Mouse (Mus musculus): ENCODE results near the gene Slc22a14. TPM values are rescaled to one million over a fixed set of nuclear protein-coding genes. Genes with fewer than 3 reads are reported as not detected.

The Slc22a14 gene
- polyA plus RNA-seq, 1 experiment: 0.29 TPM

DNA sequence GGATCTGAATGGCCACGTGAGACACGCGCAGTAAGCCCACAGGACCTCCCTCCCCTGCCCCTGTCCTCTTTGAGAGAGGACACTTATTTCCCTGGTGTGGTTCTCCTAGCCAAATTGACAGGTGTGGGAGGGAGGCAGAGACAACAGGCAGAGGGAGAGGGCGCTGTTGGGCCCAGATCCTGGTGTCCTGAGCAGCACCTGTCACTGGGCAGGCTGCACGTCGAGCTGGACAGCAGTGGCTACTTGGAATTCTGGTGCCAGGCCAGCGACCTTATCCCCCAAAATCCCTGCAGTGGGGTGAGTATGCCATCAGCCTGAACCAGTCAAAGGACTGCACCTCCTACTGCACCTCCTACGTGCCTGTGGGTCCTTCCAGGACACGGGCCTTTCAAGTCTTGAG, 222.0 kb downstream of the Slc22a14 start:
- no peak for TF ChIP-seq POLR2A (IDR thresholded peaks at IDR 0.05; ENCODE audit: extremely low read depth, insufficient read depth, low read length)
- no peak for TF ChIP-seq CTCF (IDR thresholded peaks at IDR 0.05; ENCODE audit: extremely low read depth, insufficient read depth, low read length)
- no peak overlapping the region for H3K4me3 ChIP-seq (ENCODE audit: insufficient read depth, low read length)
- H3K27ac ChIP-seq (ENCODE audit: insufficient read depth, low read length): no peak overlapping the region
- no peaks in the 10 kb centered on the region for H3K4me1 ChIP-seq (ENCODE audit: control insufficient read depth, insufficient read depth, low read length)

- TF ChIP-seq CTCF (IDR thresholded peaks at IDR 0.05; ENCODE audit: extremely low read depth, insufficient read depth, low read length): no peak
- TF ChIP-seq POLR2A (IDR thresholded peaks at IDR 0.05; ENCODE audit: extremely low read depth, insufficient read depth, low read length): no peak
- Histone ChIP-seq H3K27ac (ENCODE audit: insufficient read depth, low read length) (no peak overlapping the region), H3K4me1 (ENCODE audit: control insufficient read depth, insufficient read depth, low read length) (no peaks in the 10 kb centered on the region), H3K4me3 (ENCODE audit: insufficient read depth, low read length) (no peak overlapping the region)
Measured at GRCm38 (mm10) chr9:119142066-119142465, 223.3 kb downstream of the Slc22a14 start.

DNA sequence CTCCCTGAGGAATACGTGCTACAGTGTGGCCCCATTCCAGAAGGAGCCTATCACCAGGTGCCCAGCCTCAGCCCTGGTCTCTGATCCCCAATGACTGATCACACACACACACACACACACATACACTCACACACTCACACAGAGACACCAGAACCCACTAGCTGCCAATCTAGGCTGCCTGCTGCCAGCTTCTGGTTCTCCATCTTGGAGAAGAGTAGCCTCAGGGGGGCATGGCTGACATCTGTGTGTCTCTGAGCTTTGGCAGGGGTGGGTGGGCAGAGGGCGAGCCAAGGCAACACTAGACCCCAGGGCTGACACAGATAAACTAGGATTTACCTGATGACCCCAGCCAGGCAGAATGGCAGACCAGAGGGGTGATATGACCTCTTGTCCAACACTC, 226.5 kb downstream of the Slc22a14 start:
- H3K4me3 ChIP-seq (ENCODE audit: insufficient read depth, low read length): no peak overlapping the region
- H3K4me1 ChIP-seq (ENCODE audit: control insufficient read depth, insufficient read depth, low read length): no peaks in the 10 kb centered on the region
- TF ChIP-seq CTCF (IDR thresholded peaks at IDR 0.05; ENCODE audit: extremely low read depth, insufficient read depth, low read length) (no peak), POLR2A (IDR thresholded peaks at IDR 0.05; ENCODE audit: extremely low read depth, insufficient read depth, low read length) (no peak)
- no peak overlapping the region for H3K27ac ChIP-seq (ENCODE audit: insufficient read depth, low read length)

GRCm38 (mm10) chr9:119130692-119131091, 234.7 kb downstream of the Slc22a14 start:
- no peak overlapping the region for H3K27ac ChIP-seq (ENCODE audit: insufficient read depth, low read length)
- no peaks in the 10 kb centered on the region for H3K4me1 ChIP-seq (ENCODE audit: control insufficient read depth, insufficient read depth, low read length)
- no peak overlapping the region for H3K4me3 ChIP-seq (ENCODE audit: insufficient read depth, low read length)
- TF ChIP-seq CTCF (IDR thresholded peaks at IDR 0.05; ENCODE audit: extremely low read depth, insufficient read depth, low read length): no peak
- TF ChIP-seq POLR2A (IDR thresholded peaks at IDR 0.05; ENCODE audit: extremely low read depth, insufficient read depth, low read length): no peak

DNA sequence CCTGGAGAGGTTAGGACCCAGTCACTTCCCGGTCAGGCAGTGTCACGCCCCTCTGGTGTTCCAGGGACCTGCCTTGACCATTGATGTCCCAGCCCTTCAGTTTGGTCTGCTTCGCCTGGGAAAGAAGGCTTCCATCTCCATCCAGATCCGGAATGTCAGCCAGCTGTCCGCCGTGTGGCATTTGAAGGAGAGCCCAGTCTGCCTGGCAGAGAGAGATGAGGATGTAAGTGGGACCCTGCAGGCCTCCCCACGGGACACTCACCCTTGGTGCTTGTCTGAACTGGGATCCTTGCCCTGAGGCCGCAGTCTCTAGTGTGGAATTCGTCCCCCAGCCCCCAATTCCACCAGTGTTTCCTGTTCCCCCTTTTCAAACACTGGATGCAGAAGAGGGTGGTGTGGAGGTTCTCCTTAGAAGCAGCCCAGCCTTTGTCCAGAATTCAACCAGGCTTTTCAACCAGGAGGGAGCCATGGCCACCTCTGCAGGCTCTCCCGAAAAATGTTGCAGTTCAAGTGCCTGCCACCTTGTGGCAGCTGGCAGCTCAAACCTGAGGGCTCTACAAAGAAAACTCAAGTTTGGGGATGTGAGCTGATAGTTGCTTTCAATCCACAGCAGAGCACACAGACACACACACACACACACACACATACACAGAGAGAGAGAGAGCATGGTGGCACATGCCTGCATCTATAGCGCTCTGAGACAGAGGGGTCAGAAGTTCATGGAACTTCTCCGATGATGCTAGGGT, 236.7 kb downstream of the Slc22a14 start:
- TF ChIP-seq CTCF (IDR thresholded peaks at IDR 0.05; ENCODE audit: extremely low read depth, insufficient read depth, low read length) (no peak), POLR2A (IDR thresholded peaks at IDR 0.05; ENCODE audit: extremely low read depth, insufficient read depth, low read length) (no peak)
- H3K4me3 ChIP-seq (ENCODE audit: insufficient read depth, low read length): no peak overlapping the region
- no peaks in the 10 kb centered on the region for H3K4me1 ChIP-seq (ENCODE audit: control insufficient read depth, insufficient read depth, low read length)
- no peak overlapping the region for H3K27ac ChIP-seq (ENCODE audit: insufficient read depth, low read length)

DNA sequence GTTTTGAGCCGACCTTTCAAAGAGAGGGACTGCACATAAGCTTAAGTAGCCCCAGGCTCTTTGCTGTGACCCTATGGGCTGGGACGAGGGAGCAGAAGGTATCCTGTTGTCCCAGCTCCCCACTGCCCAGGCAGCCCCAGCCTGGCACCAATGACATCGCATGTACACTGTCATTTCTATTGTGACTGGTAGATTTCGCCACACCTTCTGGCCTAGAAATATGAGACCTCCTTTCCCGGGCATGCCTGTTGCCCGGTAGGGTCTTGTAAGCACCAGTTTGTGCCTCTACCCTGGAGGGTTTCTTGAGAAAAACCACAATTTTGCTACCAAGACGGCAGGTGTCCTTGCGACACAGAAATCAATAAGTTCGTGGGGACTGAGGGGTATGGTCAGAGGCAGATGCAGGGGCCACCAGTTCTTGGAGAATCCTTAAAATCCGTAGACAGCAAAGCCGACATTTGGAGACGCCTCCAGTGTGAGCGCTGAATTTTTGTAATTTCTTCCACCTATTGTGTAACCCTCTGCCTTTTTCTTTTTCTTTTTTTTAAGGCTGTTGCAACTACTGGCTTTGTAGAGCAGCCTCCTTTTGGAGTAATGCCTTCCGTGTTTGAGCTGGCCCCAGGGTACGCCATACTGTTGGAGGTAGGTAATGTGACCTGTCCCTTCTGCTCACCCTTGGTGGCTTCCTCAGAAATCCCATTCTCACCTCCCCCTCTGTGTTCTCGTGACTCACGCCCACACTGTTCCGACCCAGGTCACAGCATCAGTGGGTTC, 242.6 kb downstream of the Slc22a14 start:
- Histone ChIP-seq H3K4me3 (ENCODE audit: insufficient read depth, low read length) (no peak overlapping the region), H3K27ac (ENCODE audit: insufficient read depth, low read length) (no peak overlapping the region), H3K4me1 (ENCODE audit: control insufficient read depth, insufficient read depth, low read length) (no peaks in the 10 kb centered on the region)
- TF ChIP-seq POLR2A (IDR thresholded peaks at IDR 0.05; ENCODE audit: extremely low read depth, insufficient read depth, low read length) (no peak), CTCF (IDR thresholded peaks at IDR 0.05; ENCODE audit: extremely low read depth, insufficient read depth, low read length) (no peak)

DNA sequence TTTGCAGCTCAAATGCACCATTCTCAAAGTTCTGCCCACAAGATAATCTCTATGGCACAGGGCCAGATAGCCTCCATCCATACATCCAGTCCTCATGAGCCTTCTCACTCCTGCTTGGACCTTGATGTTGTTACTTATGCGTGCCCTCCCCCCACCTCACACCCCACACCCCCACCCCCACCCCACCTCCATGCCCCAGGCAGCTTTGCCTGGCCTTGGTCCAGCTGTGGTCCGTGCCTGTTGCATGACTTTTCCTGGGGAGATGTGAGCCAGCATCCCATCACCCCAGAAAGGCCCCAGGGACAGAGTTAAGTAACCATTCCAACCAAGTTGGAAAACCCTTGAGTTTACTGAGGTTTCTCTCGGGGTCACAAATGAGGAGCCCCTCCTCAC, 245.2 kb downstream of the Slc22a14 start:
- Histone ChIP-seq H3K4me3 (ENCODE audit: insufficient read depth, low read length) (no peak overlapping the region), H3K4me1 (ENCODE audit: control insufficient read depth, insufficient read depth, low read length) (no peaks in the 10 kb centered on the region), H3K27ac (ENCODE audit: insufficient read depth, low read length) (no peak overlapping the region)
- TF ChIP-seq CTCF (IDR thresholded peaks at IDR 0.05; ENCODE audit: extremely low read depth, insufficient read depth, low read length) (no peak), POLR2A (IDR thresholded peaks at IDR 0.05; ENCODE audit: extremely low read depth, insufficient read depth, low read length) (no peak)

Other genes with a start within 250 kb of the Slc22a14 start
- gene Acaa1b, start 208.5 kb downstream of the Slc22a14 start, polyA plus RNA-seq (2012; rRNA removed): 1.0 and 1.5 TPM in 2 replicates
- gene Gm47289, start 206.4 kb downstream of the Slc22a14 start, polyA plus RNA-seq (2012; rRNA removed): not detected in 2 replicates
- not detected in 2 replicates for gene Slc22a13, start 156.5 kb downstream of the Slc22a14 start, polyA plus RNA-seq (2012; rRNA removed)
- 44.2 and 46.9 TPM in 2 replicates for gene Oxsr1, start 43.1 kb downstream of the Slc22a14 start, polyA plus RNA-seq (2012; rRNA removed)
- gene Acaa1a, start 25.9 kb downstream of the Slc22a14 start, polyA plus RNA-seq (2012; rRNA removed): 141 and 149 TPM in 2 replicates
- gene Myd88, start 24.1 kb downstream of the Slc22a14 start, polyA plus RNA-seq (2012; rRNA removed): 5.4 TPM in 2 replicates
- 7.8 and 8.2 TPM in 2 replicates for gene Xylb, start 8.2 kb downstream of the Slc22a14 start, polyA plus RNA-seq (2012; rRNA removed)
- gene Acvr2b, start 36.6 kb upstream of the Slc22a14 start, polyA plus RNA-seq (2012; rRNA removed): 4.8 and 5.8 TPM in 2 replicates
- gene Exog, start 79.4 kb upstream of the Slc22a14 start, polyA plus RNA-seq (2012; rRNA removed): 17.9 and 18.1 TPM in 2 replicates
- 0.34 and 0.38 TPM in 2 replicates for gene Scn5a, start 213.5 kb upstream of the Slc22a14 start, polyA plus RNA-seq (2012; rRNA removed)